Mouse (Mus musculus): ENCODE measurements around the gene Arhgef40. TPM values are rescaled to one million over a fixed set of nuclear protein-coding genes. Genes with fewer than 3 reads are reported as not detected.

The Arhgef40 gene
- total and polyA plus RNA-seq, 3 experiments: 6.4 to 150 (median 37.5) TPM

DNA sequence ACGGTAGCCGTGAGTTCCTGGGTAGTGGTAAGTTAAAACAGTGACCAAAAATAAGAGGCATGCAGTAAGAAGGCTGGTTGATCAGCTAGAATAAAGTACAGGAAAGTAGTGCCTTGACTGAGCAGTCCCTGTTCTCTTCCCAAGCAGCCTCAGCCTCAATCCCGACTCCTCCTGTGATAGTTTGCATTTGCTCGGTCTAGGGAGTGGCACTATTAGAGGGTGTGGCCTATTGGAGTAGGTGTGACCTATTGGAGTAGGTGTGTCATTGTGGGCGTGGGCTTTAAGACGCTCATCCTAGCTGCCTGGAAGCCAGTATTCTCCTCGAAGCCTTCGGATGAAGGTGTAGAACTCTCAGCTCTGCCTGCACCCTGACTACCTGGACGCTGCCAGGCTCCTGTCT, 45.5 kb upstream of the Arhgef40 start:
- Histone ChIP-seq H3K27me3 (ENCODE audit: control insufficient read depth in 1 of 2, insufficient read depth in 2 of 2, low read length in 2 of 2) (no peaks in the 10 kb centered on the region; a peak in 2 of 4 replicates), H3K27ac (ENCODE audit: control insufficient read depth, low read depth, low read length) (no peak overlapping the region), H3K36me3 (ENCODE audit: control insufficient read depth in 1 of 2, insufficient read depth in 2 of 2, low read length in 2 of 2) (no peaks in the 10 kb centered on the region), H3K9ac (ENCODE audit: control insufficient read depth, low read depth, low read length, poor library complexity, severe bottlenecking) (no peak overlapping the region), H3K79me2 (ENCODE audit: control insufficient read depth, insufficient read depth, low read length, poor library complexity) (no peaks in the 10 kb centered on the region), H3K4me3 (ENCODE audit: control insufficient read depth in 1 of 2, insufficient read depth in 1 of 2, low read depth in 2 of 2, low read length in 2 of 2) (no peak overlapping the region), H3K4me1 (ENCODE audit: control insufficient read depth in 1 of 2, insufficient read depth in 2 of 2, low read length in 2 of 2) (no peaks in the 10 kb centered on the region), H3K9me3 (replicated peaks; ENCODE audit: insufficient read depth, low read length) (no peaks in the 10 kb centered on the region)
- DNase-seq (ENCODE audit: low read depth, low spot score): no peak
- TF ChIP-seq JUND (IDR thresholded peaks at IDR 0.05; ENCODE audit: low read depth, low read length) (no peak), RAD21 (IDR thresholded peaks at IDR 0.05; ENCODE audit: low read depth, low read length) (no peak), MEF2A (IDR thresholded peaks at IDR 0.05; ENCODE audit: extremely low read depth, insufficient replicate concordance, low read depth, low read length, poor library complexity, severe bottlenecking) (no peak)

DNA sequence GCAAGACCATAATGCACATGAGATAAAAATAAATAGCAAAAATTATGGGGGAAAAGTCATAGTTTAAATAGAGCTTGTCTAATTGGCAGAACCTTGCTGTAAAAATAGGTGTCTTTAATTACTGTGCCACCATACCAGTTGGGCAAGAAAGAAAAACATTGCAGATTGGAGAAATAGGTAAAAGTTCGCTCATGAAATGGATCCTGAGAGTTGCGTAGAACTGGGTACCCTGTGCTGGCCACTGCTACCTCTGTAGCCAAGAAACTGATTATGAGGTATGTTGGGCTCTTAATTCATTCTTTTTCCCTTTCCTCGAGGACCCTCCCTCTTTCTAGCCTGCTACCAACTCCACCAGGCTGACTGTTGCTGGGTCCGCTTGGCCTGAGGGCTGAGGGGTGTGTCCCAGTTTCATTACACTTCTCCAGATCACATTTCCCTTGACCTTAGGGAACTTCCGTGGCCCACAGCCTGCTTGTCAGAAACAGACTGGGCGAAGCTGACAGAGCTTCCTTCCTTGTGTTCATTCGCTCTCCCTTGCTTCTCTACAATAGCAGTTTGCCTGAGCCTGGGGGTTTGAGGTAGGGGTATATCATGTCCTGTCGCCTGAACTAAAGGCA, 43.5 kb upstream of the Arhgef40 start:
- Histone ChIP-seq H3K9ac (ENCODE audit: control insufficient read depth, low read depth, low read length, poor library complexity, severe bottlenecking) (no peak overlapping the region), H3K4me1 (ENCODE audit: control insufficient read depth in 1 of 2, insufficient read depth in 2 of 2, low read length in 2 of 2) (no peaks in the 10 kb centered on the region), H3K9me3 (replicated peaks; ENCODE audit: insufficient read depth, low read length) (no peaks in the 10 kb centered on the region), H3K27me3 (ENCODE audit: control insufficient read depth in 1 of 2, insufficient read depth in 2 of 2, low read length in 2 of 2) (no peaks in the 10 kb centered on the region; a peak in 2 of 4 replicates), H3K36me3 (ENCODE audit: control insufficient read depth in 1 of 2, insufficient read depth in 2 of 2, low read length in 2 of 2) (no peaks in the 10 kb centered on the region), H3K79me2 (ENCODE audit: control insufficient read depth, insufficient read depth, low read length, poor library complexity) (no peaks in the 10 kb centered on the region), H3K27ac (ENCODE audit: control insufficient read depth, low read depth, low read length) (no peak overlapping the region), H3K4me3 (ENCODE audit: control insufficient read depth in 1 of 2, insufficient read depth in 1 of 2, low read depth in 2 of 2, low read length in 2 of 2) (no peak overlapping the region)
- TF ChIP-seq GATA1 (IDR thresholded peaks at IDR 0.05; ENCODE audit: low read depth, low read length) (no peak), SMC3 (IDR thresholded peaks at IDR 0.05; ENCODE audit: low read depth, low read length) (no peak), NRF1 (IDR thresholded peaks at IDR 0.05; ENCODE audit: insufficient read depth, low read depth, low read length, poor library complexity, severe bottlenecking) (no peak), TAL1 (IDR thresholded peaks at IDR 0.05; ENCODE audit: low read length) (no peak), SIN3A (IDR thresholded peaks at IDR 0.05; ENCODE audit: low read length) (no peak), ETS1 (IDR thresholded peaks at IDR 0.05; ENCODE audit: low read depth, low read length) (no peak), ZKSCAN1 (IDR thresholded peaks at IDR 0.05; ENCODE audit: low read depth, low read length) (no peak), NELFE (IDR thresholded peaks at IDR 0.05; ENCODE audit: low read depth, low read length) (no peak), MYC (IDR thresholded peaks at IDR 0.05; ENCODE audit: low read depth, low read length) (no peak), CHD2 (IDR thresholded peaks at IDR 0.05; ENCODE audit: low read length) (no peak), MEF2A (IDR thresholded peaks at IDR 0.05; ENCODE audit: extremely low read depth, insufficient replicate concordance, low read depth, low read length, poor library complexity, severe bottlenecking) (no peak), BHLHE40 (IDR thresholded peaks at IDR 0.05; ENCODE audit: borderline replicate concordance, low read depth, low read length) (no peak), ZNF384 (IDR thresholded peaks at IDR 0.05; ENCODE audit: low read depth, low read length) (no peak)
- DNase-seq (ENCODE audit: low read depth, low spot score): no peak

Data from MEL (cell line).